Mouse (Mus musculus) olfactory bulb, adult 2 months (tissue): Measurements from ENCODE around the gene Col17a1. TPM values are rescaled to one million over a fixed set of nuclear protein-coding genes. Genes with fewer than 3 reads are reported as not detected.

Experiments
- H3K27ac ChIP-seq: fragments of 200-500 bp; 2 replicates; pipeline ENCODE4 v1.5.1; 2012; ENCODE audit warnings: low read depth, low read length; ENCODE audit not compliant: insufficient read depth
- H3K4me1 ChIP-seq: fragments of 200-500 bp; 2 replicates; pipeline ENCODE4 v1.6.1; 2012; ENCODE audit warnings: low read length; ENCODE audit not compliant: control insufficient read depth, insufficient read depth
- H3K4me3 ChIP-seq: fragments of 200-500 bp; 2 replicates; pipeline ENCODE4 v1.5.1; 2012; ENCODE audit warnings: mild to moderate bottlenecking, low read depth, low read length, moderate library complexity; ENCODE audit not compliant: insufficient read depth
- CTCF ChIP-seq: fragments of 200-500 bp; IDR thresholded peaks from 2 replicates; pipeline ENCODE4 v1.5.1; 2012; ENCODE audit warnings: low read depth, mild to moderate bottlenecking, low read length, moderate library complexity; ENCODE audit not compliant: insufficient read depth
- POLR2A ChIP-seq: fragments of 200-500 bp; IDR thresholded peaks from 2 replicates; pipeline ENCODE4 v1.6.1; 2012; ENCODE audit warnings: mild to moderate bottlenecking, low read depth, low read length, moderate library complexity; ENCODE audit not compliant: insufficient read depth
- WGBS: fragments of 180-500 bp; shearing (Covaris S2); methylation state at CpG from one replicate; pipeline ENCODE4 v1.1.7; 2018; 5-methylcytosine and 5-hydroxymethylcytosine counted together
- polyA plus RNA-seq: library from polyadenylated mRNA; stranded (reverse); fragments of >200 nt; gene quantifications from 2 replicates; pipeline ENCODE4 v1.2.4, GENCODE M21; 2012; ENCODE audit warnings: low replicate concordance; ENCODE audit not compliant: missing spikeins, insufficient read depth, insufficient read length

Gene Col17a1
- polyA plus RNA-seq, 1 experiment = not detected

GRCm38 (mm10) chr19:47710376-47710775 lies 18.5 kb upstream of the Col17a1 start:
- Histone ChIP-seq H3K4me1 (no peaks in the 10 kb centered on the region), H3K27ac (no peak overlapping the region), H3K4me3 (no peak overlapping the region)
- TF ChIP-seq POLR2A = no peak
- no peak for TF ChIP-seq CTCF
- 86% methylated on average over 4 of the region's 4 CpGs for WGBS

- WGBS = 92% methylated on average over 8 of the region's 8 CpGs
- H3K4me1 ChIP-seq = no peaks in the 10 kb centered on the region
- no peak overlapping the region for H3K27ac ChIP-seq
- no peak overlapping the region for H3K4me3 ChIP-seq
- TF ChIP-seq CTCF (no peak), POLR2A (no peak)
Observed at GRCm38 (mm10) chr19:47705772-47706309, 13.9 kb upstream of the Col17a1 start.

GRCm38 (mm10) chr19:47705080-47705771 lies 13.3 kb upstream of the Col17a1 start:
- H3K27ac ChIP-seq = no peak overlapping the region
- H3K4me3 ChIP-seq = no peak overlapping the region
- no peak for TF ChIP-seq POLR2A
- TF ChIP-seq CTCF = no peak
- H3K4me1 ChIP-seq = no peaks in the 10 kb centered on the region
- WGBS = 75% methylated on average over 13 of the region's 13 CpGs

- WGBS = 94% methylated on average over 8 of the region's 8 CpGs
- no peak overlapping the region for H3K27ac ChIP-seq
- no peak for TF ChIP-seq POLR2A
- TF ChIP-seq CTCF = no peak
- H3K4me1 ChIP-seq = no peaks in the 10 kb centered on the region
- H3K4me3 ChIP-seq = no peak overlapping the region
Observed at GRCm38 (mm10) chr19:47700509-47700908, 8.6 kb upstream of the Col17a1 start.

DNA sequence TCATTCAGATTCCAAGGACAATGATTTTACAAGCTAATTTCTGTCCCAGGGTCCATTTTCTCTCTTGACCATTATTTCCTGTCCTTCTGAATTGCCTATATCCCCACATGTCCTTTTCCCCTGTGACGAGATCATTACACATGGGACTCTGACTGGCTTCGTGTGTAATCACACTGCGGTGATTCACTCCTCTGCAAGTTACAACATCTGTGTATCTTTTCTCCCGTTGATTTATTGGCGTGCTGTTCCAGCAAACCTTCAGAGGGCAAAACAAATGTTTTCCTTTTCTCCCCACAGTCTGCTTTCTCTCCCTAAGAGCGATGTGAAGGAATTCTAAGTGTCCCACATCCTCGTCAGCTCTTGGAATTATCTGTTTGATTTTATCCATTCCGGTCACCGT lies 7.8 kb upstream of the Col17a1 start:
- no peaks in the 10 kb centered on the region for H3K4me1 ChIP-seq
- WGBS = 74% methylated on average over 9 of the region's 9 CpGs
- TF ChIP-seq POLR2A (no peak), CTCF (no peak)
- no peak overlapping the region for H3K27ac ChIP-seq
- H3K4me3 ChIP-seq = no peak overlapping the region

DNA sequence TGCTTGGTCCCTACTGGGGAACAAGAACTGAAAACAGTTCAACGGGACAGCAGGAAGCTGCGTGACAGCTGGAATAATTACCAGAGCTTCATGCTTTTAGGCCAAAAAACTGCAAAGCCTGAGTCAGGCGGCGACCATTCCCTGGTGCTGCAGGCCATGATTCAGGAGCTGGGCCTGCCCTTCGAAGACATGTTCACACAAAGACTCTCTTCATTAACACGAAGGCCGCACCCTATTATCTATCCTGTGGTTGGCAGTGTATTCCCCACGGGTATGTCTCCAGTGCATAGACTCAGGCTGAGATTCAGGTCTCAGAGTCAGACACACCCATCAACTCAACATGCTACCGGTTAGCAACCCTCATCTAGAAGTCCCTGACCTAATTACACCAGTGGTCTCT lies 6.4 kb upstream of the Col17a1 start:
- WGBS = 88% methylated on average over 9 of the region's 9 CpGs
- H3K4me1 ChIP-seq = no peaks in the 10 kb centered on the region
- no peak overlapping the region for H3K27ac ChIP-seq
- TF ChIP-seq CTCF = no peak
- TF ChIP-seq POLR2A = no peak
- H3K4me3 ChIP-seq = no peak overlapping the region

- TF ChIP-seq POLR2A (no peak), CTCF (no peak)
- Histone ChIP-seq H3K27ac (no peak overlapping the region), H3K4me3 (no peak overlapping the region), H3K4me1 (no peaks in the 10 kb centered on the region)
- 83% methylated on average over 11 of the region's 11 CpGs for WGBS
Observed at GRCm38 (mm10) chr19:47697067-47697466, 5.2 kb upstream of the Col17a1 start.

DNA sequence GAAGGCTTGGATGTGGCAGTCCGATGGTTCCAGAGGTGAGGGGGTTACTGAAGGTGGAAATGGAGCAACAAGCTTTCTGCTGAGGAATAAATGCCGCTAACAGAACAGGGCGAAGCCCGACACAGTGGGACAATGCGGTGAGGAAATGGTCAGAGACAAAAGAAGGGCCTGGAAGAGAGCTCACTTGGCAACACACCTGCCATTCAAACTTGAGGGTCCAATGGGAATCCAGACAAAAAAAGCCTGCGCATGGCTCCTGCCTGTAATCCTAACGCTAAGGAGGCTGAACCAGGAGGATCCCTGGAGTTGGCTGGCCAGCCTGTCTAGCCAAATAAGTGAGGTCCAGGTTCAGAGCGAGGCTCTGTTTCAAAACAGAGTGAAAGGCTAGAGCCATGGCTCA lies 4.5 kb upstream of the Col17a1 start:
- TF ChIP-seq CTCF = no peak
- no peak for TF ChIP-seq POLR2A
- Histone ChIP-seq H3K4me3 (no peak overlapping the region), H3K27ac (no peak overlapping the region), H3K4me1 (no peaks in the 10 kb centered on the region)
- 95% methylated on average over 8 of the region's 8 CpGs for WGBS

DNA sequence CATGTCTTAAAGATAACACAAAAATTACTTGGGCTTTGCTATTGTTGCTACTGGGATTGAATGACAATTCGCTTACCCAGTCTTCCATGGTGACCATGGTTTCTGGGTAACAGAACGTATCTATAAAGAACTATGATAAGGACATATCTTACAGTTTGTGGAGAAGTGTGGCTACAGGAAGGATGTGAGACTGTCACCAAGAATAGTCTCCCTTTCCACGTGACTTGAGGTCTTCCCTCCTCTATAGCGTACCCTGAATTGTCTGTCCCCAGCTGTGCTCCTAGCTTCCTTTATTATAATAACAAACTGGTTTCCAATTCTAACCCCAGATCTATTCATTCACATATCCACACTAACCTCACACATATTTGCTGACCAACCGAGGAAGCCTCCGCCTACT lies 3.8 kb upstream of the Col17a1 start:
- 92% methylated on average over 6 of the region's 6 CpGs for WGBS
- H3K27ac ChIP-seq = no peak overlapping the region
- no peak overlapping the region for H3K4me3 ChIP-seq
- TF ChIP-seq CTCF (no peak), POLR2A (no peak)
- H3K4me1 ChIP-seq = no peaks in the 10 kb centered on the region

GRCm38 (mm10) chr19:47689592-47689991 lies 2.3 kb downstream of the Col17a1 start:
- no peak overlapping the region for H3K27ac ChIP-seq
- no peak for TF ChIP-seq POLR2A
- TF ChIP-seq CTCF = no peak
- 95% methylated on average over 7 of the region's 7 CpGs for WGBS
- H3K4me1 ChIP-seq = no peaks in the 10 kb centered on the region
- H3K4me3 ChIP-seq = no peak overlapping the region
